Mouse (Mus musculus) right cerebral cortex, postnatal 4 days (tissue): Measurements from ENCODE around the gene Gm11549.

Source experiments
- DNase-seq: peaks from one replicate; pipeline ENCODE4 v3.0.0-alpha.2; 2022

Gene Gm11549

DNA sequence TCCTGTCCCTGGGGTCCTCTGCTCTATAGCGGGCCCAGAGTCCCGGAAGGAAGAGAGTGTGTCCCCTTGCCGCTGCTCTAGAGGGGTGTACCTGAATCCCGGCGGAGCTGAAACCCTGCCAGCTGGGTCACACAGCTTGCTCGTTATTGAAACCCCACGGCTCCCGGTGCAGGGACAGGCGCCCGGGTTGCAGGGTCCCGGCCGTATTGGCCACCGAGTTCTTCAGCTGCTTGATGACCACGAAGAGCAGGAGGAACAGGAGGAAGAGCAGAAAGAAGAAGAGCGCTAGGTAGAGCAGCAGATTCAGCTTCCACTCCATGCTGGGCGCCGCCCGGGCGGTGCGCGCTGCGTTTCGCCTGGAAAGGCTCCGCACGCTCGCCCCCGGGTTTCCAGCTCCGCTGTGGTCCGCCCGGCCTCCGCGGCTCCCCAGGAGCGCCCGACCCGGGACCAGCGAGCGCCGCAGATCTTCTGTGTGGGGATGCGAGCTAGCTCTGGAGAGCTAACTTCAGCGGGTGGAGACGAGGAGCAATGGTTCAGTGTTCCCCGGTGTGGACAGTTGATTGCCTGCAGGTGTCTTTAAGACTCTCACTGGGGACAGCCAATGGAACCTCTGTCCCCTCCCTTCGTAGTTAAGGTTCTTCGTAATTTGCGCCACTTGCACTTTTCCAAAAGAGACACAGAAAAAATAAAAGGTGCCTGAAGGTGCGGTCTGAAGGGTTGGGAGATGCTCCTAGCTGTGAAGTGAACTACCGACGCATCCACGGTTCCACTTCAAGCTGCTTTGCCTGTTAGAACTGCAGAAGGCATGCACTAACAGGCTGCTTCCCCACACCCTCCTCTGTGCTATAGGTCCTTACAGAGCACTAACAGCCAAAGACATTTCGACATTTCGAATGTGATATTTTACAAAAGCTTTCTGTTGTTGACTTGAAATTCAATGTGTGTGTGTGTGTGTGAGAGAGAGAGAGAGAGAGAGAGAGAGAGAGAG, at the start of gene Gm11549:
TSS of gene Gm11549 (minus strand) at position 741 of the 988 bp plus-strand sequence.
- DNase-seq: peak; percentile 37

DNA sequence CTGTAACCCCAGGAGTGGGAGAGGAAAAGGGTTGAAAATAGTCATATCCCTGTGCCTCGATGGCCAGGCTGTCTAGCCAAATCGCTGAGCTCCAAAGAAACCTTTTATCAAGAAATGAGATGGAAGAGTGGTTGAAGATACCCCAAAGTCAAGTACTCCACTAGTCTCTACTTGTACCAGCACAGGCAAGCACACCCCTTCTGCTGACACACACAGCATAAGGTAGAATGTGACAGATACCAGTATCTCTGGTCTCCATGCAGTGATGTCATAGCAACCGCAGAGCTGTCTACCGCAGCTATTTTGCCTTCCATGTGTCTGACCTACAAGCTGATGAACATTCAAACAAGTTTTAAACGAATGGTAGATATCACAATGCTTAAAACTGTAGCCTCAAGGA, 48.2 kb upstream of the Gm11549 start:
- DNase-seq: no peak

DNA sequence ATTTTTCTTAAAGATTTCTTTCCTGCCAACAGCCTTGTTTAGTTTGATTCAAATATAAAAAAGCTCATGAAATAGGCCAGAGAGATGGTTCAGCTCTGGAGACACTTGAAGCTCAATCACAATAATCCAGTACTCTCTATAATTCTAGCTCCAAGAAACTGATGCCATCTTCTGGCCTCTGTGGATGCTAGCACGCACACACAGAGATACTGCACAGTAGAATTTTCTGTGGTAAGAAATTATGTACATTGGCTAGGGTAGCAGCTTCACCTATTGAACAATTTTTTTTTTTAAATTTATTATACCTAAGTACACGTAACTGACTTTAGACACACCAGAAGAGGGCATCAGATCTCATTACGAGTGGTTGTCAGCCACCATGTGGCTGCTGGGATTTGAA, 42.1 kb upstream of the Gm11549 start:
- no peak for DNase-seq

DNA sequence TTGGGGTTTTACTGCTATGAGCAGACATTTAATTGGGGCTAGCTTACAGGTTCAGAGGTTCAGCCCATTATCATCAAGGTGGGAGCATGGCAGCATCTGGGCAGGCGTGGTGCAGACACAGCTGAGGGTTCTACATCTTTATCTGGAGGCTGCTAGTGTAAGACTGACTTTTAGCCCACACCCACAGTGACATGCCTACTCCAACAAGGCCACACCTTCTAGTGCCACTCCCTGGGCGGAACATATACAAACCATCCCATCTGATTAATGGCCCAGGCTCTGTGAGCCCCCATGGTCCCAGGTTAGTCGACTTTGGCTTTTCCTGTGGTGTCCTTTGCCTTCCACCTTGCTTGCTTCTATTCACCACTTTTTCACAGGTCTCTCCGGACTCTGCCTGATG, 38.0 kb upstream of the Gm11549 start:
- no peak for DNase-seq

DNA sequence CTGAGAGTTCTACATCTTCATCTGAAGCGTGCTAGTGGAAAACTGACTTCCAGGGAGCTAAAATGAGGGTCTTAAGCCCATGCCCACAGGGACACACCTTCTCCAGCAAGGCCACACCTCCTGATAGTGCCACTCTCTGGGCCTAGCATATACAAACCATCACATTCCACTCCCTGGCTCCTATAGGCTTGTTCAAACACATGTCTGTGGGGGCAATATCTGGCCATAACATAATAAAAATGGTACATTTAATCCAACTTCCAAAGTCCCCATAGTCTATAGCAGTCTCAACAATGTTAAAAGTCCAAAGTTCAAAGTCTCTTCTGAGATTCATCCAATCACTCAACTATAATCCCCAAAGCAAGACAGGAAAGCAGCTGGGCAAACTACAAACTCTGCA, 36.0 kb upstream of the Gm11549 start:
- no peak for DNase-seq

DNA sequence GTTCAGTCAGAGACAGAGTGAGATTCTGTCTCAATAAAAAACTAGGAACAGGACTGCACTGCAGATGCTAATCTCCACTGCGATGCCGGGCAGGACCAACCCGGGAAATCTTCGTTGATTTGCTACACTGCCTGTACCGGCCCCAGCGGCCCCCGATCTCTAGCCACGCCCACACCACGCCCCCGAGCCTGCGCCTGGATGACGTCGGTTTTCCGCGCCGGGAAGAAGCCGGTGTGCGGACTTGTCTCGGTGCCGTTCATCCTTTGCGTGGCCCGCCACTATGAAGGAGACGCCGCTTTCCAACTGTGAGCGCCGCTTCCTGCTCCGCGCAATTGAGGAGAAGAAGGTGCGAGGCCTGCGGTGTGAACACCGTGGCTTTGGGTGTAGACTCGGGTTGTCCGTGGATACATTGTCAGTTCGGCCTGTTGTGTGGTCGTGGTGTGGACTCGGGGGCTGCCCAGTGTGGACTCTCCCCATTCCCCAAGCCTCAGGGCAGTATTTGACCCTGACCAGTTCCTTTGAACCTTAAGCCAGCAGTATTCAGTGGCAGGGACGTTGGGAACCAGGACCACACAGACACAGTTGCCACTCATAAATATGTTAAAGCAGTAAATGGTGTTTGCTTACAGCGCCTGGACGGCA, 30.9 kb upstream of the Gm11549 start, which contains the start of gene Exosc9:
TSS of gene Exosc9 (plus strand) at position 201 of the 642 bp plus-strand sequence.
- DNase-seq: peak; percentile 97

DNA sequence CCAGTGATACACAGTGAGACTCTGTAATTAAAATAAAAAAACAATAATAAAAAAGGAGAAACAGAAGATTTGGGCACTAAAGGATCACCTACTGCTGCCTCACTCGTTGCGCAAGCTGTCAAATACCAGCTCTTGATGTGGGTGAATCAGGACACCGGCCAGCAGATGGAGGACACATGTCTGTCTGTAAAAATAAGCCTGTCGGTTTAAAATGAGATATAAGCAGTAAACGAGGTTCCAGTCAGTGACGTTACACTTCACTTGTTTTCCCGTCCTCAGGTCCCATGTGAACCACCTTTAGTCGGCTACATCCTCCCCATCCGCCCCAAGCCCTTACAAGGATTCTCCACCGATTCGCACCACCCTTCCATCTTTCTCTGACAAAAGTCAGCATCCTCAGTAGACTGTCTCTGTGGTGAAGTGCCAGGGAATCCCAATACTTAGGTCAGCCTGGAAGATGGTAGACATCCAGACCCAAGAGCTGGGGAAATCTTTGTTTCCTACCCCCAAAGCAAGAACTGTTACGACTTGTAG, 30.3 kb upstream of the Gm11549 start:
- DNase-seq: peak; percentile 16

DNA sequence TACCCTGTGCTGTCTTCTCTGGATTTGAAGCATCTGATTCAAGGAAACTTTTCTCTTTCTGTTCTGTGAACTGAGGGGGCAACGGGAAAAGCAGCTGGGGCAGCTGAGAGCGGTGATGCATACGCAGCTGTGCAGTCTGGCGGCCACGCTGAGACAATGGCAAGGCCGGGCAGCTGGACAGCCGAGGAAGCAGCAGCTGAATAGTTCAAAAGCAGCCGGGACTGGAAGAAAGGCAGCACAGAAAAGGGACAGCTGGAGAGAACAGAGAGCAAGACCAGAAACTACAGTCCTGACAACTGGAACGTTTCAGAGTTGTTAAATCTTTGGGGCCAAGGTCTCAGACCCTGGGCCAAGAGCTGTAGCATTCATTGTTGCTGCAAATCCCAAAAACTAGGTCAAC, 29.7 kb upstream of the Gm11549 start:
- DNase-seq: peak; percentile 30

DNA sequence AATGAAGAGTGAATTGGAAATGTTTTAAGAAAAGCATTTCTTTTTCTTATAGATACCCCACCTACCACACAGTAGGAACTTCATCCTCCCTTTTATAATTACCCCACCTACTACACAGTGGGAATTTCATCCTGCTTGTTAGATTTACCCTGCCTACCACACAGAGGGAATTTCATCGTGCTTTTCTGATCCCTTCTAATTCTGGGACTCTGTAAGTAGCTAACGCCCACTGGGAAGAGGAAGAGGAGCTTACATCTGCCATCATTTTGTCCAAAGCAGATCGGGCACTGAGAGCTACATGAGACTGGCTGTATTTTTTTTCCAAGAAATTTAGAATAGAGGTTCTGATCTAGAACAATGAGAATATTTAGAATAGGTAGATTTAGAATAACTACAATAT, 23.3 kb upstream of the Gm11549 start:
- no peak for DNase-seq

DNA sequence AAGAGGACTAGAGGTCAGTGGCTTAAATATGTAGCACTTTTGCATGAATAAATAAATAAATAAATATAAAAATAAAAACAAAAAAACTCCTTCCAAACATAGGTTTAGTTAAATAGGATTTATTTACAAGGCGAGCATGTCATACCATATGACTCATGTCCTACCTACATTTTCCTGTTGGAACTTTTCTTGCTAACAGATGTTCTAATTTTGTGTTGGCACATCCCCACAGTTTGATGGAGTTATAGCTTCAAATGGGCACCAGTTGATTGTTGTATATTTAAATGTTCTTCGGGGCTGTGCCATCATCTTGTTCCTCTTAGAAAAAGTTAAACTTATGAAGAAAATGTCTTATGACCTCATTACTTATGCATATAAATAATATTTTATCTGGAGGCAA, 19.8 kb upstream of the Gm11549 start:
- no peak for DNase-seq

DNA sequence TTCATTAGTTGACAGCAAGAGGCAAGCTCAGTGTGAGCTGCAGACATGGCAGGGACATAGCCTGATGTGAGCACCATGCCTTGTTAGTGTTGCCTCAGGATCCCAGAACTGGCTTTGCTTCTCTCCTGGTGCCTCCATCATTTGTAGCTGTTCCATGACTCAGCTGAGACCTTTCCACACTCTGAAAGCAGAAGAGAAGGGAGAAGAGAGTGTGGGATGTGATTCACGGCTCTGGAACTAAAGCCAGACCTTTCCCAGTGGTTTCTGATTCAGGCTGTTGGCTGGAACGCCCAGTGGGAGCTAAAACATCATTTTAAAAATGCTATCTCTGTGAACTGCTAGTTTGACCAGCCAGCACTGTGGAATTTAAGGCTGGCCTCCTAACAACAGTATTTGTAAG, 19.1 kb upstream of the Gm11549 start:
- no peak for DNase-seq

DNA sequence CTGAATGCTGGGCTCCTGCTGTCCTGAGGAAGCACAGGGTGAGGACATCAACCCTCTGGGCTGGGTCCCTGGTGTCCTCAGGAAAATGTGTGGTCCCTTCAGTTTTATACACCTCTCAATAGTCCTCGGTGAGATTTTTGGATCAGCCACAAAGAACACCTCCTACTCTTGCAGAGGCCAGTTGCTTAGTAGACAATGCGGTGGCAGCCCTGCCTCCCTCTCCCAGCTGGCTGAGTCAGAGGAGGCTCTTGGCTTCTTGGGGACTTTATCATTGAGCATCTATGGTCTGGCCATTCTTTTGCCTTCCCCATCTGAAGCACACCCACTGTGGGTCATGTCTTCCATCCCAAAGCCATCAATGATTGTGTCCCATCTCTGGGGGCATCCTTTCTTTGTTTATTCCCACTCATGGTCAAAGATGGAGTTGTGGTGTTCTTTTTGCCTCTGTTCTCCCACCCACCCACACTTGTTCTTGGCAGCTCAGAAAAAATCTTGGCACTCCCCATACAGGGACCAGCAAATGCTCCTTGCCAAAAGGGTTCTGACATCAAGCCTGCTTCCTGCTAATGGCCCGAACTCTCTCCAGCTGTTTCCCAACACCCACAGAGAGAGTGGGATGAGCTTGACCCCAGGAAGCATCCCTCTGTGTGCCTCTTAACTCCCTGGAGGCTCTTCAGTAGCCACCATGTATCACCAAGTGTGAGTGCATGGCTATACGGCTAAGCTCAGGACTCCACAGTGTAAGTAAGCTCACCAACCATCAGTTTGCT, 16.3 kb upstream of the Gm11549 start:
- no peak for DNase-seq

DNA sequence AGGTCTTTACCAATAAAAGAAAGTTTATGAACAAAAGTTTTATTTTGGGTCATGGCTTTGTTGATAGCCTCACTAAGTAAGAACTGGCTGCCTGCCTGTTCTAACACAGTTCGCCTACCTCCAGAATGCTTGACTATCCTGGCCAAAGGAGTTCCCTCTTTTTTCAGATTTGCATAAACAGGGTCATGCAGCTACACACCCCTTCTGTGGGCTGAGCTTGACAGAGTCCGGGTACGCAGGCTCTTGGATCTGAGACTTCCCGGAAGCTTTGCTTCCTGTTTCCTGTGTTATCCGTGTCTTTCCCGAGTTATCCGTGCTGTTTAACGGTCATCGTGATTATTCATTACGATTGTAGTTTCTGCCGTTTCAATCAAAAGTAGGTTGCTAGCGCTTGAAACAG, 14.4 kb upstream of the Gm11549 start:
- no peak for DNase-seq

DNA sequence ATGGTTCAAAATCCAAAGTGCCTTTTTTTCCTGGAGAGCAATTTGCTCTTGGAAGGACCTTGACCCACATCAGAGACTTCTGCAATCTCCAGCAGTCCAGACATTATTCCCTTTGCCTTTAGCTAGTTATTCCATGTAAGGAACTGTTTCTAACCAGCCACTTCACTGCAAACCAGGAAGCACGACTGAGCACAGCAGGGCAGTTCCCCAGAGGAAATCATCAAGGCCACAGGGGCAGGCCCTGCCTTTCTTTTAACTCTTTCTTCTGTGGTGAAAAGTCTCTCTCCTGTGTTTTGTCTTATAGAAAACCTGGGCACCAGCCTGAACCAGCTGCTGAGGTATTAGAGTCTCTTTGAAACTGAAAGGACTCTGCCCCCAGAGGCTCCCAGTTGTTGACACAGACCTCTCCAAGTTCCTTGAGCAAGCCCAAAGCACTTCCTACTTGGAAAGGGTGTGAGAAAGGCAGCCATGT, 11.6 kb upstream of the Gm11549 start:
- DNase-seq: no peak

DNA sequence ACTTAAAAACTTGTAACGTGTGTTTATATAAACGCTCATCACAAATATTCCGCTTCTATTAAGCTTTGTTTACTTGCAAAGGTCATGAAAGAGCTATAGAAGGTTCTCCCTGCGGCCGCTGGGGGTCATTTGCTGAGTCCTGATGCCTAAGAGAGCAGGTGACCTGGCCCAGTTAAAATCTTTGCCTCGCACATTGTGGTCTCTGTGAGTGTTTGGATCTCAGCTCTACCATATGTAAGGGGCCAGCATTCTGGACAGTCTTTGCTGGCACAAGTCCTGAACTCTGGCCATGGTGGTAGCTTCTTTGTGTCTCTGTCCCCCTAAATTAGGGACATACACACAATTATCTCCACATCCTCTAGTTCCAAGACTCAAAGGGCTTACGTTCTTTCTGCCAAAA, 11.1 kb upstream of the Gm11549 start:
- DNase-seq: no peak

DNA sequence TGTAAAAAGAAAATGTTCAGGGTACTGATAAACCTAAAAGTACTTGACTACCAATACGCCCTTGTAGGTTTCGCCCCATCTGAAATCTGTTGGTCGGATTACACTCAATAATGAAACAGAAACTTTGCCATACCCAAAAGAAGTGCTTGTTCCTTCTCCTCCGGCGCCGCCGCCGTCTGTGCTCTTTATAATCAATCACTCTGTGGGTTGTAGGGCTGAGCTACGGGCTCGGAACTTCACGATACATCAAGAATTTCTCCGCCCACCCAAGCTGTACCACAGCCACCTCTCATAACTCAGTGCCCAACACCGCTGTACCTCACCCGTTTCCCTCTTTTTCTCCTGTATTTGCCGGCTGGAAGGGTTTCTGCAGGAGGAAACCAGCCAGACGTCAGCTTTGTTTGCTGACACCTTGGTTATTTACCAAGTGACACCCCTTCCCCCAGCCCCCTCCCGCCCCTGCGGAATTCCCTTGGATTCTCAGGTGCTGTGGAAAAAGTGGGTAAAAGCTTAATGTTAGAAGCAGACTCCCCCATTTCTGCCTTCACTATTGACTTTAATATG, 10.4 kb upstream of the Gm11549 start:
- DNase-seq: no peak

DNA sequence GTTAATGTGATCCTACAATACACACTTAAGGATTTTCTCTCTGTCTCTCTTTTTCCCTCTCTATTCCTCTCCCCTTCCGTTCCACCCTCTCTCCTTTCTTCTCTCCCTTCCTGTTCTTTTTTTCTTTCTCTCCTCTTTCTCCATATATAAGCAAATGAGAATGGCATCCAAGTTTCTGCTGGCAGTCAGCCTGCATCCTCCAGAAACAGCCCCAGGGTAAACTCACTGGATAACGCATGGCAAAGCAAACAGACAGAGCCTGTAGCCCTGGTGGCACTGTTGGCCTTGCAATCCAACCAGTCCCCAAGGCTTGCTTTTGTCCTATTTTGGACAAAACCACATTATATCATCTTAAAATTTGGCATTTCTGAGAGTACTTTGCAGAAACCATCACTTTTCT, 9.6 kb upstream of the Gm11549 start:
- peak; percentile 40 for DNase-seq

DNA sequence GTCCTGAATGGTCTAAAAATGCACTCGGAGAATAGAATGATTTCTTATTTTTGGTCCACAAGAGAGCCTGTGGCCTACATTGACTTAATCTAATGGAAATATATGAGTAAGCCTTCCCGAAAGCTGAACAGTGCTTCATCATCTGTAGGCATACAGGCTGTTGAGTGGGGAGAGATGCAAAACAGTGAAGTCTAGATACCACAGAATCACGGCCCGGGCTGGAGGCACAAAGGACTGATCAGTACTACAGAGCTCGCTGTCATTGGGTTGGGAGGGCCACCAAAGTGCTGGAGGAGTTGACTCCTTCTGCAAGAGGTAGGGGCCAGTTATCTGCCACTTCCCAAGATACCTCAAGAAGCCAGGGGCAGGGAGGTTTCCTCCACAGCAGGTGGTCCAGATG, 9.2 kb upstream of the Gm11549 start:
- DNase-seq: no peak

DNA sequence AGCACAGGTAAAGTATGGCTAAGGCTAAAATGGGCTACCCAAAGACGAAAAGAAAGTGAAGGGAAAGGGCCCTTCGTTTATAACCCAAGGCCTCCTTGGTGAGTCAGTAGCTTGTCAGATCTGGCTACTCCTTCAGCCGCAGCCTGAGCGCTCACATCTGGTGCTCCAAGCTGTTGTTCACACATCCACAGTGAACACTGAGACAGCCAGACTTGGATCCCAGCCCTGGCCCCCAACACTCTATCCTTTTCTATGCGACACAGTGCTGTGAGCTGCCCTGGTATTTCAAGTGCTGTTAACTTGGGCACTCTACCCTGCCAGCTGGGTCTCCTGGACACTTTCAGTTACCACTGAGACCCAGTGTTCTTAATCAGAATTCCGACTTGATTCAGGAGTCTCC, 8.7 kb upstream of the Gm11549 start:
- peak; percentile 49 for DNase-seq

DNA sequence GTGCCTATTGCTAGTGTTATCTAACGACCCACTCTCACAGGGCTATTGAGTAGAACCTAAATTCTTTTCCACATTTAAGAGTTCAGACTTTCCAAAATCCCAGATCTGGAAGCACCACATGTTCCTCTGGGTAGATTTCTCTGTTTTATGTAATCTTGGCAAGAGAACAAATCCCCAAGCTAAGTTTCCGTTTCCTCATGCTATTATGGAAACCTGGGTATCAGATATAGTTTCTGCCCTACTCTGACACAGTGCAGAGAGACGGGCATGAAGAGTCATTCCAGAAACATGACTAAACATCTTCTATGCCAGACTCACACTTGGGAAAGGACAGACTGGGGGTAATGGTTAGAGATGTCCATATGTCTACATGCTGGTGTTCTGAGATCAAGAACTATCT, 2.9 kb upstream of the Gm11549 start:
- DNase-seq: no peak

DNA sequence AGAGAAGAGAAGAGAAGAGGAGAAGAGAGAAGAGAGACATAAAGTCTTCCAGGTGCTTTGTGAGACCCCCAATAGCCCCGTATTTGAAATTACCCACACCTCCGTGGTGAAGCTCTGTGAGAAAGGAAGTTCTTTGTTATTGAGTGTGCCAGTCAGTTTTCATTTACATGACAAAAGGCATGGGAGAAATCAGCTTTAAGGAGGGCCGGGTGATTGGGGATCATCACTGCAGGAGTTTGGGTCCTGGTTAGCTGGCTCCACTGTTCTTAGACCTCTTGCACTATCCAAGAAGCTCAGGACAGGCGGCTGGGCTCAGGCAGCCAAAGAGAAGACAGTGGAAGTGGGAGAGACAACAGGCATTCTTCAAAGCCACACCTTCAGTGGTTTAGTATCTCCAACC, 524 bp upstream of the Gm11549 start:
- no peak for DNase-seq

DNA sequence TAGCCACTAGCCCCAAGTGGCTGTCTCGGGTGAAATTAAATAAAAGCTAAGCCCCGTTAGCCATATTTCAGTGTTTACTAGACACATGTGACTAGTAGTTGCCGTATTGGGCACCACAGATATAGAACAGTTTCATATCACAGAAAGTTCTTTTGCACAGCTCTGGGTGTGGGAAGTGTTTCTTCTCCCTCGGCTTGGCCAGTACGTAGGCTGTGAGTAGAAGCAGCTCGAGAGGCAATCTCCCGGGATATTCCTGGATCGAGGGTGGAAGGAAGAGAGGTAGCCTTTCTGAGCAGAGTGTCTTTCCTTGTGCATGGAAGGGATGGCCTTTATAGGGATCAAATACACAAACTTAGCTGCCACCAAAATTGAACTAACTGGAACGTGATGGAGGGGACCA, 5.4 kb downstream of the Gm11549 start:
- no peak for DNase-seq

DNA sequence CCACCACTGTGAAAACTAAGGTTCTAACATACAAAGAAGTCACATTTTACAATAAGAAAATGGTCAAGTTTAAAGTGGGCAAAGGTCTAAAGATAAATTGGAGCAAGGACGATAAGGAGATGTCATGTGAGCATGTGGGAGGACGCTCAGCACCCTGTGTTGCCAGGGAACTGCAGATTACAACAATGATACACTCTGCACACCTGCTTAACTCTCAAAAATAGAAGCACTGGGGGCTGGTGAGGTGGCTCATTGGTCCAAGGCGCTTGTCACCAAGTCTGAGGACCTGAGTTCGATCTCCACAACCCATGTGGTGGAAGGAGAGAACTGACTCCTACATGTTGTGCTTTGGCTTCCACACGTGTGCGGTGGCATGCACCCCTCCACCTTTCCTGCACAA, 10.1 kb downstream of the Gm11549 start:
- no peak for DNase-seq
